Mouse (Mus musculus): ENCODE measurements around the gene Mrpl51.

Gene Mrpl51

DNA sequence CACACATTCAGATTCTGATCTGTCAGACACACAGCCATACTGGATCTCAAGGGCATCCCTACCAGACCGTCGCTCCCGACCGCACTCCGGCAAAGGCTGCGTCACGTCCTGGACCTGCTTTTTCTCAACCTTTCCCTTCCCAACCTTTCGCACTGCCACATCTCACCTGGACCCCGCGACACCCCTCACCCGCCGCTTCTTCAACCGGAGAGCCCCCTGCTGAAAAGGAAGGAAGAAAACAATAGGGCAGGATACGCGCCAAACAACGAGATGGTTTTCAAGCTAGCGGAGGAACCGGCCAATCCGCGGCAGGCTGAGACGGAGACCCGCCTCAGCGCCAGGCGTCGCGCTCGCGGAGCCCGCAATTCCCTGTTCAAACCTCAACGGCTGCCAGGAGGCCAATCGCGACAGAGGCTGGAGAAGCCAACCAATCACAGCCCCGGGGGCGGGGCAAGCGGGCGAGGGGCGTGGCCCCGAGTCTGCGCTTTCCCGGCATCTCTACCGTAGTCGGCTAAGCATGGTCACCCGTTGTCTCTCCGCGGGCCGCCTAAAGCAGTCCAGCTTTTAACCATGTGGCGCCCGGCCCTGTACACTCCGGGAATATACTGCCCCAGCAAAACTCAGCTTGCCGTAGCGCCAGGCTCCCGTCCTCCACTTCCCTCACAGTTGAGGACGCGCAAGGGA is at the start of gene Mrpl51, which contains the start of gene Ncapd2:
Gene Mrpl51, plus strand, starts transcription at position 470 of the 684 bp plus-strand sequence.
Gene Ncapd2, minus strand, starts transcription at position 370 of the 684 bp plus-strand sequence.
- peak; percentile 98 for DNase-seq

- DNase-seq = no peak
These were observed 49.2 kb upstream of the Mrpl51 start for GRCm38 (mm10) chr6:125142436-125142835.

GRCm38 (mm10) chr6:125143128-125143527 is 48.5 kb upstream of the Mrpl51 start:
- no peak for DNase-seq

- DNase-seq = no peak
These were observed 47.7 kb upstream of the Mrpl51 start for GRCm38 (mm10) chr6:125143904-125144303.

DNA sequence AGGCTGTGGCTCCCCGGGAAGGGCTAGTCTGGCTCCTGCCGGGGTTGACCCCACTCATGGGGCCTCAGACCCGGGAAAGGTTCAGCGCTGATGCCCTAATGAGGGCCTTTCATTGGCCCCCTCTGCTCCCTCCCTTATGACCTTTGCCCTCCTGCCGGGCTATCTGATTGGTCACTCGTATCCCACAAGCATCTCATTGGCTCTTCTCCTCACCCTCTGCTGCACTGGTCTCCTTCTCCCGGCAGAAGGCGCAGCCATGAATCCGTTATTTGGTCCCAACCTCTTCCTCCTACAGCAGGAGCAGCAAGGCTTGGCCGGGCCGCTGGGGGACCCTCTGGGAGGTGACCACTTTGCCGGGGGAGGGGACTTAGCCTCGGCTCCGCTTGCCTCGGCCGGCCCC is 46.6 kb upstream of the Mrpl51 start, which contains the start of gene Iffo1:
Gene Iffo1, plus strand, starts transcription at position 241 of the 400 bp plus-strand sequence.
- DNase-seq = peak; percentile 84

- no peak for DNase-seq
These were observed 46.1 kb upstream of the Mrpl51 start for GRCm38 (mm10) chr6:125145479-125145951.

- DNase-seq = no peak
These were observed 45.5 kb upstream of the Mrpl51 start for GRCm38 (mm10) chr6:125146148-125146547.

GRCm38 (mm10) chr6:125146797-125147196 is 44.8 kb upstream of the Mrpl51 start:
- DNase-seq = no peak

DNA sequence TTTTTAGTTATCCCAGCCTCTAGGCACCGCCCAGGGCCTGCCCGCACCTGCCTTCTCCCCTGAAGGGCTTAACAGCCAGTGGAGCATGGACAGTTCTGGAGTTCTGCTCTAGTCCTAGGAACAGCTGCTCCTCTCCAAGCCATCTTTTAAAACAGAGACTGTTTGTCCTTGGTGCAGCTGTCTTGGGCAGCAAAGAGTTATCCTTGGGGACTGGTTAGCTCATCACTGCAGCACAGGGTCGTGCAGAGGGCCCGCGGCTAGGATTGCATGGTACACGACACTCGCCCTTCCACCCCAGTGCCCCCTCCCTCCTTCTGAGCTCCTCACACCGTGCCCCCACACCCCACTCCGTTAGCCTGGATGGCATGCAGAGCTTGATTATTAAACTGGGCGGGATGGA is 44.3 kb upstream of the Mrpl51 start:
- no peak for DNase-seq

DNA sequence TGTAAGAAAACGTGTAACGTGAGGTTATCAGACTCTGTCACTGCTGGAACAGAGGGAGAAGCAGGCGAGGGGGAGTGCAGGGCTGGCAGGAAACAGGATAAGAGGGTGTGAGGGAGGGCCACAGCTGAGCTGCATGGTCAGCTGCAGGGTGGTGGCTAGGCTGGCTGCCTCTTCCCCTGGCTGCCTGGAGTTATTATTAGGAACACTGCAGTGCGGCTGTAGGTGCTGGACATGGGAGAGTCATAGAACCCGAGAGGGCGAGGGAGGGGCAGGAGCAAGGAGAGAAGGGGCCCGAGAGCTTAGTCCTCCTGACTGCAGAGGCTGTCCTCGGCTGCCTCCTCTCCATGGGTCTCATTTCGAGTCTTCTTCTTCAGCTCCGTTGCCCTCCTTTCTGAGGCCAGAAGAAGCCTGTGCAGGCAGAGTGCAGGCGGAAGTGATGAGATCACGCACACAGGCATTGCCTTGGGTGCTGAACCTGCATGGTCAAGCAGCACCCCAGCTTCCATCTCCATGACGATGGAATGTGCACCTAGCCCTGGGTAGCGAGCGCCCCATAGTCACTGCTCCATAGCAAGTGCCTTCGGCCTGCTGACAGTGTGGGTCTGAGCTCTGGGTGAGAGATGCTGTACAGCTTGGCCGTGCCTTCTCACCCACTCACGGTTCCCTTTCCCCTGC is 43.2 kb upstream of the Mrpl51 start:
- no peak for DNase-seq

GRCm38 (mm10) chr6:125148926-125149568 is 42.6 kb upstream of the Mrpl51 start:
- DNase-seq = no peak

DNA sequence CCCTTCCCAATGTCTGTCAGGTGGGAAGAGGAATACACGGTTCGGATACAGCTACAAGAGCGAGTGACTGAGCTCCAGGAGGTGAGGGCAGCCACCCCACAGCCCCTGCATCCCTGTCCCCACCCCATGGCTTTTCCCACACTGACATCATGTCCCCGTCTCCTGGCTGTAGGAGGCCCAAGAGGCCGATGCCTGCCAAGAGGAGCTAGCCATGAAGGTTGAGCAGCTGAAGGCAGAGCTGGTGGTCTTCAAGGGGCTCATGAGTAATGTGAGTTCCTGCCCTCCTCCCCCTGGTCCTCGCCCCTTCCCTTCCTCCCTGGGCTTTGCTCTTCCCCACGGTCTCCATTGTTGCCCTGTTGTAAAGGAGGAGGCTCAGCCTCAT is 42.0 kb upstream of the Mrpl51 start:
- DNase-seq = no peak

DNA sequence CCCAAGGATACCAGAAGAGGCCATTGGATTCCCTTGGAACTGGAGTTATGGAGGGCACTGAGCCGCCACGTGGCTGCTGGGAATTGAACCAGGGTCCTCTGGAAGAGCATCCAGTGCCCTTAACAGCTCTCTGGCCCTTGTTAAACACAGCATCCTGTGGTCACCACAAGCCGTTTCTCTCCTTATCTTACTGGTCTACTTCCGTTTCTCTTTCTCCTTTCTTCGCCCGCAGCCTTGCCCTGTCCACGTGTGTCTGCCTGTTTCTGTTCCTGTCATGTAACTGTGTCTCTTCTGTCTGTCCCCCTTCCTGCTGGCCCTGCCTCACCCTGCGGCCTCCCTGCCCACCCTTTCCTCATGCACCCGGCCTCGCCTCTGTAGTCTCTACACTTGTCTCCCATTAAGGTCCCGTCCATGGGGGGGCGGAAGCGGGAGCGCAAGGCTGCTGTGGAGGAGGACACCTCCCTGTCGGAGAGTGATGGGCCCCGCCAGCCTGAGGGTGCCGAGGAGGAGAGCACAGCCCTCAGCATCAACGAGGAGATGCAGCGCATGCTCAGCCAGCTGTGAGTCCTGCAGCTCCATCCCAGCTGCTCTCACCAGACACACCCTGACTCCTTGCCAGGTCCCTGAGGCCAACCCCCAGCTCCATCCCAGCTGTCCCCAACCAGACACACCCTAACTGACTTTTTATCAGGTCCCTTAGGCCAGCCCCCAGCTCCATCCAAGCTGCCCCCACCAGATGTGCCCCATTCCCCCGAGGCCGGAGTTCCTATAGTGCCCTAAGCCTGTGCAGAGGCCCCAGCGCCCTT is 39.2 kb upstream of the Mrpl51 start:
- no peak for DNase-seq

DNA sequence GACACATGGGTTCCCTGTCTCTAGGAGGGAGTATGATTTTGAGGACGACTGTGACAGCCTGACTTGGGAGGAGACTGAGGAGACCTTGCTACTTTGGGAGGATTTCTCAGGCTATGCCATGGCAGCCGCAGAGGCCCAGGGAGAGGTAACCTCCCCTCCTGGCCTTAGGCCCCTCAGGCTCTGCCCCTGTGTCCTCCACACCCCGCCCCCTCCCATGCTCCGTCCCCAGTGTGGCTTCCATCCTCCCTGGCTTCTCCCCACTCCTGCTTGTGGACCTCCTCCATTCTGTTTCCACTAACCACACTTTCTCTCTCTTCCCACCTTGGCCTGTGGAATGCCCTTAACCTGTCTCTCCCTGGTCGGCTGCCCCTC is 38.6 kb upstream of the Mrpl51 start:
- no peak for DNase-seq

DNA sequence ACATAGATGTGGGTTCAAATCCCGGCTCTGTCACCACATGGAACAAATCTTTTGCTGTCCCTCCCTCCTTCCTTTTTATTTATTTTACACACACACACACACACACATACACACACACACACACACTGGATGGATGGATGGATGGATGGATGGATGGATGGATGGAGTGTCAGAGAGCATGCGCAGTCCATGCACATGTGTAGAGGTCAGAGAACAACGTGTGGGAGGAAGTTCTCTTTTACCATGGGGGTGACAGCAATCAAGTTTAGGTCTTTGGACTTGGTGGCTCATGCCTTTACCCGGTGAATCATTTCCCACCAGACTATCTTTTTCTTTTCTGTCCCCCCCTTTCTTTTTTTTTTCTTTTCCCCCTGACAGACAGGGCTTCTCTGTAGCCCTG is 37.9 kb upstream of the Mrpl51 start:
- no peak for DNase-seq

- DNase-seq = no peak
These were observed 37.1 kb upstream of the Mrpl51 start for GRCm38 (mm10) chr6:125154550-125154949.

GRCm38 (mm10) chr6:125155262-125155661 is 36.3 kb upstream of the Mrpl51 start:
- DNase-seq = no peak

DNA sequence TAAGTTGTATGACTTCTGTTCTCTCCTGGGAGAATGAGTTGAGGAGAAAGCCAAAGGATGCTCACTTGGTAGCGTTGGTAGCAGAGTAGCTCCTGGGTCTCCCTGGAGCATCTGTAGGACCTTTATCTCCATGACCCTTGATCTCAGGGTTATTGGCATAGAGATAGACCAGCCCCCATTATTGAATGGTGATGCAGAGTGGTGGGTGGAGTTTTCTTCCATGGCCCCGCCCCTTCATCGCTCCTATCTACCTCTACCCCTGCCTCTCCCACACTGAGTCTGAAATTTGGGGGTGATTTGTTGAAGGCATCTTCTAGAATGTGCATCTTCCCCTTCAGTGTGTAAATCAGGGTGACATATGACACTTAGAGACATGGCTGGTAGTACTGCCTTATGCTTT is 35.1 kb upstream of the Mrpl51 start:
- DNase-seq = no peak

DNA sequence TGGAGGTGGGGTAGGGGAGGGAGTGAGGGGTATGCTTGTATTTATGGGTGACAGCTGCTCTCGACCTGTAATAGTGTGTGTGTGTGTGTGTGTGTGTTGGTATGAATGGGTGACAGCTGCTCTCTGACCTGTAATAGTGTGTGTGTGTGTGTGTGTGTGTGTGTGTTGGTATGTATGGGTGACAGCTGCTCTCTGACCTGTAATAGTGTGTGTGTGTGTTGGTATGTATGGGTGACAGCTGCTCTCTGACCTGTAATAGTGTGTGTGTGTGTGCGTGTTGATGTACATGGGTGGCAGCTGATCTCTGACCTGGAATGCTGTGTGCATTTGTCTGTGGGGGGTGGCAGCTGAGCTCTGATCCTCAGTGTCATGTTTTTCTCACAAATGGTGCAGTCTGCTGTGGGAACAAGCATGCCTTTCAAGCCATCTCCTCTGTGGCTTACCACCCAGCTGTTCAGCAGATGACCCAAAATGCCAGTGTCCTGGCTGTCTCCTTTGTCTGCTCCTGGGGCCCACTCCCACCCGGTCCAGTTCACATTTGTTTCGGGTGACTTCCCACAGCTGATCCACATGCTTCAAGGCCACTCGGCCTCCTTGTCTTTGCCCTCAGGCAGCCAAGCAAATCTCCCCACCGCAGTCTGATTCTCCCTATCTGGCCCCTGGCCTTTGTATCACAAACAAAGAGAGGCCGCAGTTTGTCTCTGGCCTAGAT is 34.5 kb upstream of the Mrpl51 start:
- DNase-seq = no peak

DNA sequence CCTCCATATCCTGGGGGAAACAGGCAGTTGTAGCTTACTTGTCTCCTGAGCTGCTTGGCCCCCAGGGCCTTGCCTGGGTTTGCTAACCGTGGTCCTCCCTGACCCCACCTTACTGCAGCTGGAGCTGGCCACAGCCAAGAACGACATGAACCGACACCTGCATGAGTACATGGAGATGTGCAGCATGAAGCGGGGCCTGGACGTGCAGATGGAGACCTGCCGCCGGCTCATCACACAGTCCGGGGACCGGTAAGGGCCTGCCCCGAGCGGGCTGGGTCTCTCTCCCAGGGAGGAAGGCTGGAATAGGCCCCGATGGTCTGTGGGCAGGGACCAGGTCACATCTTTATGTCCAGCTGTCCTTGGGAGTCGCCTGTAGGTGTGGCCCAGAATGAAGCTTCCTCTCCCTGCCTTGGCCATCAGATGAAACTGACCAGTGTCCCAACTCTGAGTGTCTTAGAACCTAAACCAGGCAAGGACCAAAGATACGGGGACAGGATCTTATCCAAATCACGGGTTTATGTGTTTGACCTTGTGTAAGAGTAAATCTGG is 32.6 kb upstream of the Mrpl51 start:
- DNase-seq = no peak

DNA sequence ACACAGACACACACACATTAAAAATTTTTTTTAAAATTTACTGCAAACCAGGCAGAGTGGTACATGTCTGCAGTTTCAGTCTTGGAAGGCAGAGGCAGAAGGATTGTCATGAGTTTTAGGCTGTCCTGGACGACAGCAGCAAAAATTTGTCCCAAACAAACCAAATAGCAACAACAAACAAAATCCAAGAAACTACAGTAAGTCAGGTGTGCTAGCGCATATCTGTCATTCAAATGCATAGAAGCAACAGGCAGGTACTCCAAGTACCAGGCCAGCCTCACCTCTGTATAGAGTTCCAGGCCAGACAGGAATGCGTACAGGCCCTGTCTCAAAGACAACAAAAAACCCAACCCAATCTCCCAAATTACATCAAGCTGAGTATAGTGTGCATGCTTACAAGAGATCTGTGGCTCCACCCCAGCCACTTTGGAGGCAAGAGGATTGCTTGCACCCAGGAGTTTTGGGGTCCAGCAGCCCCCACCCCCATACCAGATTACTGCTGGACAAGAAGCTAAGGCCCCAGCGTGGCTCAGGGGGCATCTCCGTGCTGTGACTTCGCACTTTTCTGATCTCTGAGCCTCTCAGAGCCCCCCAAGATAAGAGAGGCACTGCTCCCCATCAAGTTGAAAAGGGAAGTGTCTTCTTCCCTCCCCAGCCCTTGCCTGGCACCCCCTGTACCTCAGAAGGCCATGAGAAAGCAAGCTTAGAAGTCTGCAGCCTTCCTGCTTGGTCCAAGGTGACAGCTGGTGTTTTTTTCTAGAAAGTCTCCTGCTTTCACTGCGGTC is 31.6 kb upstream of the Mrpl51 start:
- no peak for DNase-seq
